ENCODE assay signal across 8 mouse cellular contexts in the genomic region with DNA sequence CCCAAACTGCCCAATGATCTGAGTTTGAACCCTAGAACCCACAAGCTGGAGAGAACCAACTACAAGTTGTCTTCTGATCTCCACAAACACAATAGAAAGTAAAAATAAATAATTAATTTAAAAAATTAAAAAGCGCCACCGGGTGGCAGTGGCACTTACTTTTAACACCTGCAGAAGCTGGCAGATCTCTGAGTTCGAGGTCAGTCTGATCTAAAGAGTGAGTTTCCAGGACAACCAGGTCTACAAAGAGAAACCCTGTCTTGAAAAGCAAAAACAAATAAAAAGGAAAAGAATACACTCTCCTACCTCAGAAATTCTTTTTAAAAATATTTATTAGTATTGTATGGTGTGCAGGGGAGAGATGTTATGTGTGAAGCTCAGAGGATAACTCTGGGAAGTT. TPM values are rescaled to one million over a fixed set of nuclear protein-coding genes. Genes with fewer than 3 reads are reported as not detected.
A peak's percentile ranks its signal among the peaks of the same experiment; 100 is the strongest.
DNase-seq lines count a peak whose midpoint lies in the region; ATAC-seq and TF ChIP-seq lines count a peak whose summit lies in the region.

No protein-coding gene starts in this region.

- peak overlapping the region; percentile 100 for H3K9ac ChIP-seq in heart, embryonic 14.5 days (ENCODE audit: low read length)
- H3K9ac ChIP-seq in forebrain, embryonic 15.5 days (replicated peaks): peak overlapping the region; percentile 67
- no peak overlapping the region for H3K9ac ChIP-seq in liver, embryonic 16.5 days (ENCODE audit: low read depth, low read length)
- H3K9ac ChIP-seq in stomach, postnatal 0 days (ENCODE audit: low read length): peak overlapping the region; percentile 53

- no peak for DNase-seq in heart, postnatal 14 days
- no peak for DNase-seq in G1E (ENCODE audit: low spot score)
- DNase-seq in stomach, postnatal 0 days (ENCODE audit: low spot score): no peak
- DNase-seq in frontal cortex, postnatal 36 days (ENCODE audit: low spot score in 2 of 2): no peak
- DNase-seq in adrenal gland, adult 8-10 months: no peak

- peaks cover 41 to 51% of the 10 kb centered on the region in 2 experiments for H3K4me1 ChIP-seq in heart, embryonic 14.5 days (ENCODE audit: control insufficient read depth in 2 of 2, insufficient read depth in 2 of 2, low read length in 2 of 2)
- peaks cover 49% of the 10 kb centered on the region for H3K4me1 ChIP-seq in G1E (ENCODE audit: insufficient read depth, low read depth, low read length)
- H3K4me1 ChIP-seq in forebrain, embryonic 15.5 days: peaks cover 36% of the 10 kb centered on the region
- H3K4me1 ChIP-seq in liver, embryonic 16.5 days (ENCODE audit: control insufficient read depth, low read depth, low read length): peaks cover 34% of the 10 kb centered on the region
- peaks cover 20% of the 10 kb centered on the region for H3K4me1 ChIP-seq in stomach, postnatal 0 days (replicated peaks; ENCODE audit: control insufficient read depth, insufficient read depth)

- 8% methylated on average over 3 of the region's 3 CpGs for WGBS in heart, embryonic 14.5 days
- WGBS in forebrain, embryonic 15.5 days: 1% methylated on average over 3 of the region's 3 CpGs
- WGBS in liver, embryonic 16.5 days (ENCODE audit: insufficient replicate concordance): 5% methylated on average over 3 of the region's 3 CpGs
- 12% methylated on average over 3 of the region's 3 CpGs for WGBS in stomach, postnatal 0 days

- no peaks in the 10 kb centered on the region for H3K36me3 ChIP-seq in heart, embryonic 14.5 days (ENCODE audit: control insufficient read depth, insufficient read depth, low read length)
- H3K36me3 ChIP-seq in G1E (replicated peaks): no peaks in the 10 kb centered on the region
- H3K36me3 ChIP-seq in forebrain, embryonic 15.5 days: no peaks in the 10 kb centered on the region
- H3K36me3 ChIP-seq in liver, embryonic 16.5 days (ENCODE audit: control insufficient read depth, insufficient read depth): no peaks in the 10 kb centered on the region
- H3K36me3 ChIP-seq in stomach, postnatal 0 days (ENCODE audit: control insufficient read depth, insufficient read depth, low read length): no peaks in the 10 kb centered on the region

- H3K9me3 ChIP-seq in heart, embryonic 14.5 days (ENCODE audit: control insufficient read depth, low read length): no peaks in the 10 kb centered on the region
- H3K9me3 ChIP-seq in G1E (replicated peaks): no peaks in the 10 kb centered on the region
- H3K9me3 ChIP-seq in forebrain, embryonic 15.5 days: no peaks in the 10 kb centered on the region
- H3K9me3 ChIP-seq in liver, embryonic 16.5 days (replicated peaks; ENCODE audit: control insufficient read depth, low read length): no peaks in the 10 kb centered on the region
- H3K9me3 ChIP-seq in stomach, postnatal 0 days (ENCODE audit: control insufficient read depth, low read length): no peaks in the 10 kb centered on the region

- no peak for TF ChIP-seq EP300 in stomach, postnatal 0 days (optimal IDR thresholded peaks at IDR 0.05)

- H3K27me3 ChIP-seq in heart, embryonic 14.5 days (ENCODE audit: control insufficient read depth, insufficient read depth, low read length): no peaks in the 10 kb centered on the region
- H3K27me3 ChIP-seq in G1E (ENCODE audit: insufficient read depth, low read length): peaks cover 8% of the 10 kb centered on the region
- H3K27me3 ChIP-seq in forebrain, embryonic 15.5 days: no peaks in the 10 kb centered on the region
- no peaks in the 10 kb centered on the region; the same call in 1 of the 2 replicates for H3K27me3 ChIP-seq in liver, embryonic 16.5 days (ENCODE audit: control insufficient read depth, insufficient read depth, low read depth, low read length)
- H3K27me3 ChIP-seq in stomach, postnatal 0 days (ENCODE audit: control insufficient read depth, insufficient read depth, low read length): no peaks in the 10 kb centered on the region

- no peak for ATAC-seq in heart, embryonic 14.5 days (ENCODE audit: insufficient number of reproducible peaks, insufficient read depth, low FRiP score, low read depth)
- ATAC-seq in G1E (ENCODE audit: extremely low read depth, insufficient number of reproducible peaks, low FRiP score, poor library complexity, severe bottlenecking): no peak
- ATAC-seq in forebrain, embryonic 15.5 days (replicated peaks): no peak
- no peak for ATAC-seq in liver, embryonic 16.5 days (ENCODE audit: low read depth)
- ATAC-seq in stomach, postnatal 0 days (ENCODE audit: low FRiP score, low TSS enrichment): no peak

- peak overlapping the region; percentile 74 for H3K4me2 ChIP-seq in heart, embryonic 14.5 days (ENCODE audit: low read length)
- H3K4me2 ChIP-seq in forebrain, embryonic 15.5 days (replicated peaks): peak overlapping the region; percentile 97
- peak overlapping the region; percentile 85 for H3K4me2 ChIP-seq in liver, embryonic 16.5 days (ENCODE audit: low read depth, low read length)
- peak overlapping the region; percentile 96 for H3K4me2 ChIP-seq in stomach, postnatal 0 days (replicated peaks; ENCODE audit: low read depth)

- H3K4me3 ChIP-seq in heart, embryonic 14.5 days (ENCODE audit: control insufficient read depth in 1 of 2, insufficient read depth in 1 of 2, low read depth in 1 of 2, low read length in 2 of 2): peak overlapping the region; percentile 57 to 61
- peak overlapping the region; percentile 76; the same call in 1 of the 2 replicates for H3K4me3 ChIP-seq in G1E (ENCODE audit: low read depth, low read length)
- peak overlapping the region; percentile 57 for H3K4me3 ChIP-seq in forebrain, embryonic 15.5 days
- H3K4me3 ChIP-seq in liver, embryonic 16.5 days (ENCODE audit: low read depth, low read length): peak overlapping the region; percentile 59
- peak overlapping the region; percentile 58 for H3K4me3 ChIP-seq in stomach, postnatal 0 days (ENCODE audit: low read depth, low read length)

- peak overlapping the region; percentile 99 to 100 for H3K27ac ChIP-seq in heart, embryonic 14.5 days (replicated peaks in 1 of 2; ENCODE audit: control insufficient read depth in 1 of 2, insufficient read depth in 1 of 2, low read depth in 2 of 2, low read length in 2 of 2)
- H3K27ac ChIP-seq in forebrain, embryonic 15.5 days (replicated peaks): peak overlapping the region; percentile 99
- H3K27ac ChIP-seq in liver, embryonic 16.5 days (ENCODE audit: low read length): no peak overlapping the region
- peak overlapping the region; percentile 100 for H3K27ac ChIP-seq in stomach, postnatal 0 days (replicated peaks)

- TF ChIP-seq CTCF in G1E (IDR thresholded peaks at IDR 0.05; ENCODE audit: low read depth, low read length): no peak
- peak; percentile 41 for TF ChIP-seq CTCF in stomach, postnatal 0 days (IDR thresholded peaks at IDR 0.05; ENCODE audit: low read depth)

- intact Hi-C loops in heart, postnatal 14 days (cut with DNase I): loop anchor here (5.0 kb wide), 1 partner anchor 34 kb away; no protein-coding TSS in a partner anchor

RNA-seq across cellular contexts. Expression of gene Mef2d, which starts 4.4 kb away (rescaled TPM):
- 52.1 and 52.7 TPM in 2 replicates for polyA plus RNA-seq in heart, embryonic 14.5 days (2014; fragmentation: Nextera tagmentation; extraction: Ambion mirVana)
- total RNA-seq in heart, postnatal 14 days (2021): 100 to 1,000 TPM; 128 to 130 TPM
- total RNA-seq in G1E (2014; fragmentation: Nextera tagmentation): 125 and 128 TPM in 2 replicates
- total RNA-seq in G1E (2017): 15.4 and 17.0 TPM in 2 replicates
- polyA plus RNA-seq in G1E (2012): 133 and 141 TPM in 2 replicates
- 20.1 and 21.3 TPM in 2 replicates for polyA plus RNA-seq in forebrain, embryonic 15.5 days (2015; fragmentation: Nextera tagmentation; extraction: Ambion mirVana)
- polyA plus RNA-seq in liver, embryonic 16.5 days (2015; fragmentation: Nextera tagmentation; extraction: Ambion mirVana): 5.2 and 7.9 TPM in 2 replicates
- 10.6 and 13.0 TPM in 2 replicates for polyA plus RNA-seq in stomach, postnatal 0 days (2015; fragmentation: Nextera tagmentation; extraction: Ambion mirVana)
- 100 to 1,000 TPM in 1 of 4 experiments, 10 to 100 TPM in 3; 82.0 to 111 (median 89.0) TPM for total RNA-seq in adrenal gland, adult 8-10 months (2022)

RNA-seq across cellular contexts. Expression of gene Iqgap3, which starts 56.0 kb away (rescaled TPM):
- 22.8 and 26.4 TPM in 2 replicates for polyA plus RNA-seq in heart, embryonic 14.5 days (2014; fragmentation: Nextera tagmentation; extraction: Ambion mirVana)
- 1 to 10 TPM; 3.8 to 7.2 TPM for total RNA-seq in heart, postnatal 14 days (2021)
- total RNA-seq in G1E (2014; fragmentation: Nextera tagmentation): 20.2 and 29.3 TPM in 2 replicates
- total RNA-seq in G1E (2017): 22.8 and 22.9 TPM in 2 replicates
- 10.6 and 13.8 TPM in 2 replicates for polyA plus RNA-seq in G1E (2012)
- 7.1 and 8.9 TPM in 2 replicates for polyA plus RNA-seq in forebrain, embryonic 15.5 days (2015; fragmentation: Nextera tagmentation; extraction: Ambion mirVana)
- polyA plus RNA-seq in liver, embryonic 16.5 days (2015; fragmentation: Nextera tagmentation; extraction: Ambion mirVana): 7.3 and 7.6 TPM in 2 replicates
- polyA plus RNA-seq in stomach, postnatal 0 days (2015; fragmentation: Nextera tagmentation; extraction: Ambion mirVana): 3.8 and 4.5 TPM in 2 replicates
- total RNA-seq in adrenal gland, adult 8-10 months (2022): 1 to 10 TPM in 1 of 4 experiments, under 1 TPM in 3; 0.61 to 2.3 (median 0.73) TPM

RNA-seq across cellular contexts. Expression of gene Ttc24, which starts 59.7 kb away (rescaled TPM):
- polyA plus RNA-seq in heart, embryonic 14.5 days (2014; fragmentation: Nextera tagmentation; extraction: Ambion mirVana): not detected in 2 replicates
- not detected for total RNA-seq in heart, postnatal 14 days (2021)
- total RNA-seq in G1E (2014; fragmentation: Nextera tagmentation) (not detected in 2 replicates), G1E (2017) (0.05 TPM in 1 of 2 replicates, not detected in the other)
- polyA plus RNA-seq in G1E (2012): not detected in 2 replicates
- polyA plus RNA-seq in forebrain, embryonic 15.5 days (2015; fragmentation: Nextera tagmentation; extraction: Ambion mirVana): not detected in 2 replicates
- not detected in 2 replicates for polyA plus RNA-seq in liver, embryonic 16.5 days (2015; fragmentation: Nextera tagmentation; extraction: Ambion mirVana)
- not detected in 2 replicates for polyA plus RNA-seq in stomach, postnatal 0 days (2015; fragmentation: Nextera tagmentation; extraction: Ambion mirVana)
- not detected for total RNA-seq in adrenal gland, adult 8-10 months (2022)
